Mouse (Mus musculus) brown adipose tissue, adult 24 weeks (tissue): Measurements from ENCODE around the gene Olfr922. TPM values are rescaled to one million over a fixed set of nuclear protein-coding genes. Genes with fewer than 3 reads are reported as not detected.

Source experiments
- H3K27ac ChIP-seq: fragments of 200-500 bp; replicated peaks from 2 replicates; pipeline ENCODE4 v1.5.1; 2012; ENCODE audit warnings: low read depth, mild to moderate bottlenecking, low read length
- H3K4me1 ChIP-seq: fragments of 200-500 bp; 2 replicates; pipeline ENCODE4 v1.6.1; 2012; ENCODE audit warnings: low read length, mixed read lengths; ENCODE audit not compliant: control insufficient read depth, insufficient read depth, insufficient read length
- H3K4me3 ChIP-seq: fragments of 200-500 bp; 2 replicates; pipeline ENCODE4 v1.5.1; 2012; ENCODE audit warnings: low read depth, mild to moderate bottlenecking, low read length, moderate library complexity; ENCODE audit not compliant: insufficient read depth
- polyA plus RNA-seq: library from polyadenylated mRNA; stranded (reverse); fragments of >200 nt; gene quantifications from 2 replicates; pipeline ENCODE4 v1.2.4, GENCODE M21; 2012; ENCODE audit not compliant: missing spikeins, insufficient read depth, insufficient read length

The Olfr922 gene
- not detected in 2 replicates for polyA plus RNA-seq

GRCm38 (mm10) chr9:38814314-38814713 lies at the start of gene Olfr922:
TSS of gene Olfr922 (plus strand) at chr9:38814614.
- no peak within 1 kb of the TSS for H3K27ac ChIP-seq
- no peaks in the 10 kb centered on the region for H3K4me1 ChIP-seq
- H3K4me3 ChIP-seq = no peak within 1 kb of the TSS

- Histone ChIP-seq H3K4me3 (no peak within 1 kb of the TSS), H3K27ac (no peak within 1 kb of the TSS), H3K4me1 (no peaks in the 10 kb centered on the region)
Observed at GRCm38 (mm10) chr9:38772768-38773167, 41.6 kb upstream of the Olfr922 start, which contains the start of gene Olfr921. TSS of gene Olfr921 (plus strand) at chr9:38773068.

- Histone ChIP-seq H3K4me1 (no peaks in the 10 kb centered on the region), H3K4me3 (no peak overlapping the region), H3K27ac (no peak overlapping the region)
Observed at GRCm38 (mm10) chr9:38792689-38793088, 21.7 kb upstream of the Olfr922 start.

- Histone ChIP-seq H3K27ac (no peak overlapping the region), H3K4me1 (no peaks in the 10 kb centered on the region), H3K4me3 (no peak overlapping the region)
Observed at GRCm38 (mm10) chr9:38805696-38806095, 8.7 kb upstream of the Olfr922 start.

GRCm38 (mm10) chr9:38815458-38815986 lies 1.1 kb downstream of the Olfr922 start:
- Histone ChIP-seq H3K27ac (no peak overlapping the region), H3K4me1 (no peaks in the 10 kb centered on the region), H3K4me3 (no peak overlapping the region)

GRCm38 (mm10) chr9:38826245-38826644 lies 11.8 kb downstream of the Olfr922 start, which contains the start of gene Olfr923:
TSS of gene Olfr923 (plus strand) at chr9:38826545.
- no peaks in the 10 kb centered on the region for H3K4me1 ChIP-seq
- H3K27ac ChIP-seq = no peak within 1 kb of the TSS

GRCm38 (mm10) chr9:38833027-38833426 lies 18.6 kb downstream of the Olfr922 start:
- Histone ChIP-seq H3K27ac (no peak overlapping the region), H3K4me3 (no peak overlapping the region), H3K4me1 (no peaks in the 10 kb centered on the region)

More at GRCm38 (mm10) chr9:38826245-38826644, 11.8 kb downstream of the Olfr922 start, which contains the start of gene Olfr923:
- H3K4me3 ChIP-seq = no peak within 1 kb of the TSS

- Histone ChIP-seq H3K4me1 (no peaks in the 10 kb centered on the region), H3K4me3 (no peak within 1 kb of the TSS), H3K27ac (no peak within 1 kb of the TSS)
Observed at GRCm38 (mm10) chr9:38844149-38844548, 29.7 kb downstream of the Olfr922 start, which contains the start of gene Olfr924. TSS of gene Olfr924 (plus strand) at chr9:38844449.

- H3K4me1 ChIP-seq = no peaks in the 10 kb centered on the region
- no peak within 1 kb of the TSS for H3K27ac ChIP-seq
- no peak within 1 kb of the TSS for H3K4me3 ChIP-seq
Observed at GRCm38 (mm10) chr9:38854760-38855159, 40.3 kb downstream of the Olfr922 start, which contains the start of gene Olfr26. TSS of gene Olfr26 (plus strand) at chr9:38855060.

Other genes with a start within 250 kb of the Olfr922 start
- not detected in 2 replicates for gene Olfr912, start 234.4 kb upstream of the Olfr922 start, polyA plus RNA-seq
- gene Olfr913, start 221.9 kb upstream of the Olfr922 start, polyA plus RNA-seq = not detected in 2 replicates
- gene Olfr914, start 209.5 kb upstream of the Olfr922 start, polyA plus RNA-seq = not detected in 2 replicates
- not detected in 2 replicates for gene Olfr916, start 154.7 kb upstream of the Olfr922 start, polyA plus RNA-seq
- gene Olfr917, start 148.8 kb upstream of the Olfr922 start, polyA plus RNA-seq = not detected in 2 replicates
- gene Olfr918, start 140.0 kb upstream of the Olfr922 start, polyA plus RNA-seq = not detected in 2 replicates
- gene Olfr919, start 110.9 kb upstream of the Olfr922 start, polyA plus RNA-seq = not detected in 2 replicates
- 28.3 and 35.4 TPM in 2 replicates for gene Vwa5a, start 96.3 kb upstream of the Olfr922 start, polyA plus RNA-seq
- not detected in 2 replicates for gene Olfr920, start 62.3 kb upstream of the Olfr922 start, polyA plus RNA-seq
- not detected in 2 replicates for gene Olfr921, start 41.5 kb upstream of the Olfr922 start, polyA plus RNA-seq
- not detected in 2 replicates for gene Olfr923, start 11.9 kb downstream of the Olfr922 start, polyA plus RNA-seq
- not detected in 2 replicates for gene Olfr924, start 29.8 kb downstream of the Olfr922 start, polyA plus RNA-seq
- gene Olfr26, start 40.4 kb downstream of the Olfr922 start, polyA plus RNA-seq = not detected in 2 replicates
- not detected in 2 replicates for gene Olfr926, start 62.5 kb downstream of the Olfr922 start, polyA plus RNA-seq
- gene Olfr930, start 115.2 kb downstream of the Olfr922 start, polyA plus RNA-seq = not detected in 2 replicates
- not detected in 2 replicates for gene Olfr933, start 157.7 kb downstream of the Olfr922 start, polyA plus RNA-seq
- not detected in 2 replicates for gene Olfr934, start 173.7 kb downstream of the Olfr922 start, polyA plus RNA-seq
- not detected in 2 replicates for gene Olfr935, start 185.1 kb downstream of the Olfr922 start, polyA plus RNA-seq
- not detected in 2 replicates for gene Olfr146, start 208.8 kb downstream of the Olfr922 start, polyA plus RNA-seq